Mouse (Mus musculus) bone marrow macrophage, adult 2 months (primary cell): ENCODE measurements around the gene Ank3.

Experiments used
- CTCF ChIP-seq: IDR thresholded peaks from 2 replicates; pipeline ENCODE4 v1.5.1; 2012; ENCODE audit warnings: low read depth, mild to moderate bottlenecking, low read length, moderate library complexity
- POLR2A ChIP-seq: IDR thresholded peaks from 2 replicates; pipeline ENCODE4 v1.6.1; 2012; ENCODE audit warnings: mild to moderate bottlenecking, low read depth, low read length, borderline replicate concordance

- TF ChIP-seq CTCF, result no peak
- TF ChIP-seq POLR2A, result no peak
Measured at GRCm38 (mm10) chr10:69477656-69478055, 79.1 kb downstream of the Ank3 start.
